7 mouse cellular contexts compared by ENCODE assay signal in genomic region chr13:14063013-14063941, GRCm38 (mm10). TPM values are rescaled to one million over a fixed set of nuclear protein-coding genes. Genes with fewer than 3 reads are reported as not detected.
DNase-seq lines count a peak whose midpoint lies in the region; ATAC-seq and TF ChIP-seq lines count a peak whose summit lies in the region.

Arid4b (plus strand) TSS chr13:14063232.
Ggps1 (minus strand) TSS chr13:14063488.

- under 1% methylated on average over 64 of the region's 64 CpGs for WGBS in embryonic facial prominence, embryonic 10.5 days
- under 1% methylated on average over 63 of the region's 64 CpGs for WGBS in intestine, postnatal 0 days
- under 1% methylated on average over 63 of the region's 64 CpGs for WGBS in midbrain, embryonic 12.5 days
- WGBS in small intestine, adult 2 months = under 1% methylated on average over 64 of the region's 64 CpGs

- peaks cover 21% of the 10 kb centered on the region for H3K4me1 ChIP-seq in embryonic facial prominence, embryonic 10.5 days
- peaks cover 2% of the 10 kb centered on the region; the same call in 1 of the 2 replicates for H3K4me1 ChIP-seq in intestine, postnatal 0 days (replicated peaks; ENCODE audit: control insufficient read depth, insufficient read depth, low read length)
- peaks cover 24% of the 10 kb centered on the region for H3K4me1 ChIP-seq in midbrain, embryonic 12.5 days
- H3K4me1 ChIP-seq in small intestine, adult 2 months (ENCODE audit: control insufficient read depth, insufficient read depth, insufficient read length, low read length) = peaks cover 3% of the 10 kb centered on the region

- peak; percentile 97 for ATAC-seq in intestine, postnatal 0 days
- ATAC-seq in midbrain, embryonic 12.5 days (ENCODE audit: low FRiP score, low read depth) = peak; percentile 97

- no peaks in the 10 kb centered on the region for H3K9me3 ChIP-seq in embryonic facial prominence, embryonic 10.5 days
- no peaks in the 10 kb centered on the region for H3K9me3 ChIP-seq in intestine, postnatal 0 days (ENCODE audit: control insufficient read depth)
- H3K9me3 ChIP-seq in midbrain, embryonic 12.5 days = no peaks in the 10 kb centered on the region

- H3K4me2 ChIP-seq in intestine, postnatal 0 days (replicated peaks; ENCODE audit: low read depth) = peak within 1 kb of the TSS; percentile 80
- peak within 1 kb of the TSS; percentile 86 for H3K4me2 ChIP-seq in midbrain, embryonic 12.5 days (replicated peaks)

- no peaks in the 10 kb centered on the region for H3K27me3 ChIP-seq in embryonic facial prominence, embryonic 10.5 days (replicated peaks; ENCODE audit: low read depth, poor library complexity, severe bottlenecking)
- no peaks in the 10 kb centered on the region for H3K27me3 ChIP-seq in intestine, postnatal 0 days (replicated peaks; ENCODE audit: control insufficient read depth, insufficient read depth, low read length)
- no peaks in the 10 kb centered on the region for H3K27me3 ChIP-seq in midbrain, embryonic 12.5 days
- H3K27me3 ChIP-seq in small intestine, adult 2 months (ENCODE audit: control insufficient read depth, insufficient read depth, low read length) = no peaks in the 10 kb centered on the region

- H3K27ac ChIP-seq in embryonic facial prominence, embryonic 10.5 days (replicated peaks) = peak within 1 kb of the TSS; percentile 97
- H3K27ac ChIP-seq in intestine, postnatal 0 days (ENCODE audit: low read depth, low read length) = peak within 1 kb of the TSS; percentile 97
- peak within 1 kb of the TSS; percentile 98 for H3K27ac ChIP-seq in midbrain, embryonic 12.5 days (replicated peaks)
- peak within 1 kb of the TSS; percentile 95 for H3K27ac ChIP-seq in small intestine, adult 2 months (ENCODE audit: insufficient read depth, low read depth, low read length)

- peaks cover 24% of the 10 kb centered on the region for H3K36me3 ChIP-seq in embryonic facial prominence, embryonic 10.5 days (replicated peaks)
- H3K36me3 ChIP-seq in intestine, postnatal 0 days (ENCODE audit: control insufficient read depth, insufficient read depth) = peaks cover 5% of the 10 kb centered on the region
- peaks cover 4% of the 10 kb centered on the region; the same call in 1 of the 2 replicates for H3K36me3 ChIP-seq in midbrain, embryonic 12.5 days
- H3K36me3 ChIP-seq in small intestine, adult 2 months (ENCODE audit: control insufficient read depth, insufficient read depth, low read length) = peaks cover 2% of the 10 kb centered on the region

- intact Hi-C loops in left cerebral cortex, postnatal 4 days (cut with DNase I) = no loop called here

- TF ChIP-seq CTCF in intestine, postnatal 0 days (IDR thresholded peaks at IDR 0.05; ENCODE audit: low read depth) = no peak
- TF ChIP-seq CTCF in small intestine, adult 2 months (IDR thresholded peaks at IDR 0.05; ENCODE audit: extremely low read depth, insufficient read length, insufficient replicate concordance, low read depth, low read length) = no peak

- peak; percentile 91 for TF ChIP-seq POLR2A in small intestine, adult 2 months (IDR thresholded peaks at IDR 0.05; ENCODE audit: low read depth, low read length)

- DNase-seq in adrenal gland, postnatal 10 days = peak; percentile 95
- DNase-seq in embryonic facial prominence, embryonic 10.5 days (ENCODE audit: low spot score) = peak; percentile 96
- peak; percentile 99 for DNase-seq in gonadal fat pad, adult 2 months (ENCODE audit: low read depth)
- peak; percentile 97 for DNase-seq in left cerebral cortex, postnatal 4 days

- peak within 1 kb of the TSS; percentile 98 for H3K9ac ChIP-seq in intestine, postnatal 0 days (ENCODE audit: low read depth, low read length)
- peak within 1 kb of the TSS; percentile 100 for H3K9ac ChIP-seq in midbrain, embryonic 12.5 days (replicated peaks)

- peak within 1 kb of the TSS; percentile 99 for H3K4me3 ChIP-seq in embryonic facial prominence, embryonic 10.5 days
- H3K4me3 ChIP-seq in intestine, postnatal 0 days (ENCODE audit: low read depth, low read length) = peak within 1 kb of the TSS; percentile 100
- peak within 1 kb of the TSS; percentile 100 for H3K4me3 ChIP-seq in midbrain, embryonic 12.5 days
- peak within 1 kb of the TSS; percentile 98 for H3K4me3 ChIP-seq in small intestine, adult 2 months (ENCODE audit: low read depth, low read length)

RNA-seq across cellular contexts. Expression of gene Arid4b, which starts in this region (rescaled TPM):
- total RNA-seq in adrenal gland, postnatal 10 days (2021) = 10 to 100 TPM; 28.4 to 33.4 TPM
- polyA plus RNA-seq in embryonic facial prominence, embryonic 10.5 days (2016; fragmentation: Nextera tagmentation; extraction: Ambion mirVana) = 78.5 and 79.2 TPM in 2 replicates
- 8.0 and 8.6 TPM in 2 replicates for polyA plus RNA-seq in gonadal fat pad, adult 2 months (2012; rRNA removed)
- polyA plus RNA-seq in intestine, postnatal 0 days (2015; fragmentation: Nextera tagmentation; extraction: Ambion mirVana) = 25.6 and 34.3 TPM in 2 replicates
- total RNA-seq in left cerebral cortex, postnatal 4 days (2021) = 10 to 100 TPM; 49.7 to 54.7 TPM
- 99.5 and 104 TPM in 2 replicates for polyA plus RNA-seq in midbrain, embryonic 12.5 days (2016; fragmentation: Nextera tagmentation; extraction: Ambion mirVana)
- 1.7 and 2.9 TPM in 2 replicates for polyA plus RNA-seq in small intestine, adult 2 months (2012; rRNA removed)

RNA-seq across cellular contexts. Expression of gene Ggps1, which starts in this region (rescaled TPM):
- 10 to 100 TPM; 30.8 to 32.2 TPM for total RNA-seq in adrenal gland, postnatal 10 days (2021)
- polyA plus RNA-seq in embryonic facial prominence, embryonic 10.5 days (2016; fragmentation: Nextera tagmentation; extraction: Ambion mirVana) = 60.7 and 61.0 TPM in 2 replicates
- 10.6 and 12.6 TPM in 2 replicates for polyA plus RNA-seq in gonadal fat pad, adult 2 months (2012; rRNA removed)
- polyA plus RNA-seq in intestine, postnatal 0 days (2015; fragmentation: Nextera tagmentation; extraction: Ambion mirVana) = 31.5 and 32.2 TPM in 2 replicates
- total RNA-seq in left cerebral cortex, postnatal 4 days (2021) = 10 to 100 TPM; 52.2 to 58.5 TPM
- polyA plus RNA-seq in midbrain, embryonic 12.5 days (2016; fragmentation: Nextera tagmentation; extraction: Ambion mirVana) = 73.7 and 84.0 TPM in 2 replicates
- 1.4 and 2.4 TPM in 2 replicates for polyA plus RNA-seq in small intestine, adult 2 months (2012; rRNA removed)

Comparison
In these comparisons a context has a peak if more than half of its experiments do, and no peak if none do; other contexts are left out.
1. Peak in every context shown above with its lines: DNase-seq, ATAC-seq, H3K4me3 ChIP-seq and H3K27ac ChIP-seq.